Mouse (Mus musculus): ENCODE results near the gene Nkain4. TPM values are rescaled to one million over a fixed set of nuclear protein-coding genes. Genes with fewer than 3 reads are reported as not detected.

Nkain4 gene
- total RNA-seq, 4 experiments from 2014 or later = 6.3 to 8.5 (median 6.8) TPM

- DNase-seq = no peak
Measured at GRCm38 (mm10) chr2:180949947-180950346, 4.6 kb downstream of the Nkain4 start.

- DNase-seq = no peak
Measured at GRCm38 (mm10) chr2:180941869-180942268, 12.6 kb downstream of the Nkain4 start.

GRCm38 (mm10) chr2:180940187-180940586 lies 14.3 kb downstream of the Nkain4 start:
- no peak for DNase-seq

GRCm38 (mm10) chr2:180932418-180932817 lies 22.1 kb downstream of the Nkain4 start:
- DNase-seq = no peak

- no peak for DNase-seq
Measured at GRCm38 (mm10) chr2:180928723-180929122, 25.8 kb downstream of the Nkain4 start, which contains the start of gene Birc7. Gene Birc7, plus strand, starts transcription at chr2:180929023.

GRCm38 (mm10) chr2:180925176-180925575 lies 29.3 kb downstream of the Nkain4 start:
- peak; percentile 41 for DNase-seq

GRCm38 (mm10) chr2:180922739-180923138 lies 31.8 kb downstream of the Nkain4 start:
- DNase-seq = no peak

- DNase-seq = peak; percentile 95
Measured at GRCm38 (mm10) chr2:180920810-180921400, 33.6 kb downstream of the Nkain4 start, which contains the start of gene Ythdf1. Gene Ythdf1, minus strand, starts transcription at chr2:180920949.

- peak; percentile 29 for DNase-seq
Measured at GRCm38 (mm10) chr2:180919913-180920809, 34.3 kb downstream of the Nkain4 start.

- peak; percentile 38 for DNase-seq
Measured at GRCm38 (mm10) chr2:180915886-180916433, 38.5 kb downstream of the Nkain4 start.

- no peak for DNase-seq
Measured at GRCm38 (mm10) chr2:180910928-180911327, 43.6 kb downstream of the Nkain4 start.

- DNase-seq = no peak
Measured at GRCm38 (mm10) chr2:180905556-180906221, 48.8 kb downstream of the Nkain4 start.

- no peak for DNase-seq
Measured at GRCm38 (mm10) chr2:180904435-180905208, 49.9 kb downstream of the Nkain4 start.

GRCm38 (mm10) chr2:180902086-180902485 lies 52.4 kb downstream of the Nkain4 start:
- no peak for DNase-seq

GRCm38 (mm10) chr2:180897857-180898256 lies 56.6 kb downstream of the Nkain4 start:
- DNase-seq = no peak

GRCm38 (mm10) chr2:180896819-180897625 lies 57.5 kb downstream of the Nkain4 start:
- DNase-seq = no peak

GRCm38 (mm10) chr2:180895837-180896525 lies 58.5 kb downstream of the Nkain4 start:
- no peak for DNase-seq

- no peak for DNase-seq
Measured at GRCm38 (mm10) chr2:180895321-180895720, 59.2 kb downstream of the Nkain4 start.

GRCm38 (mm10) chr2:180894734-180895133 lies 59.8 kb downstream of the Nkain4 start:
- DNase-seq = peak; percentile 37

GRCm38 (mm10) chr2:180894029-180894623 lies 60.4 kb downstream of the Nkain4 start:
- no peak for DNase-seq

All from adrenal gland, adult 8-10 months (tissue).